Mouse (Mus musculus) kidney, postnatal 25 days (tissue): Measurements from ENCODE around the gene Cic.

Experiments used
- DNase-seq, 2 experiments: peaks; one replicate each; pipeline ENCODE4 v3.0.0; 2021; ENCODE audit warnings: mixed read lengths in 2 of 2

The Cic gene

GRCm38 (mm10) chr7:25267301-25267750 is at the start of gene Cic:
Gene Cic, plus strand, starts transcription at chr7:25267704.
- DNase-seq: peak; percentile 99

GRCm38 (mm10) chr7:25218705-25219415 is 48.6 kb upstream of the Cic start:
- DNase-seq: peak; percentile 41 to 67

- DNase-seq: peak in 1 of 2 experiments; percentile 20
These were observed 48.1 kb upstream of the Cic start for GRCm38 (mm10) chr7:25219416-25219750.

GRCm38 (mm10) chr7:25219756-25220456 is 47.6 kb upstream of the Cic start:
- DNase-seq: peak; percentile 96 to 98

GRCm38 (mm10) chr7:25220457-25221101 is 46.9 kb upstream of the Cic start, which contains the start of gene Dedd2:
Gene Dedd2, minus strand, starts transcription at chr7:25220615.
- DNase-seq: peak; percentile 38 to 87

GRCm38 (mm10) chr7:25221102-25221883 is 46.2 kb upstream of the Cic start, which contains the start of gene Zfp526:
Gene Zfp526, plus strand, starts transcription at chr7:25221425.
- DNase-seq: peak; percentile 98 to 99

- DNase-seq: no peak
These were observed 45.1 kb upstream of the Cic start for GRCm38 (mm10) chr7:25222275-25222967.

- DNase-seq: peak; percentile 44 to 81
These were observed 39.8 kb upstream of the Cic start for GRCm38 (mm10) chr7:25227523-25228300.

- DNase-seq: peak in 1 of 2 experiments; percentile 30
These were observed 36.7 kb upstream of the Cic start for GRCm38 (mm10) chr7:25230690-25231285.

- peak in 1 of 2 experiments; percentile 37 for DNase-seq
These were observed 35.3 kb upstream of the Cic start for GRCm38 (mm10) chr7:25232101-25232648.

GRCm38 (mm10) chr7:25233061-25233460 is 34.4 kb upstream of the Cic start:
- peak in 1 of 2 experiments; percentile 29 for DNase-seq

GRCm38 (mm10) chr7:25235526-25235925 is 32.0 kb upstream of the Cic start:
- DNase-seq: peak in 1 of 2 experiments; percentile 27

GRCm38 (mm10) chr7:25237249-25238014 is 30.1 kb upstream of the Cic start, which contains the start of gene Gsk3a:
Gene Gsk3a, minus strand, starts transcription at chr7:25237851.
- DNase-seq: peak; percentile 99

GRCm38 (mm10) chr7:25238015-25238706 is 29.3 kb upstream of the Cic start:
- peak; percentile 94 to 97 for DNase-seq

GRCm38 (mm10) chr7:25238829-25239623 is 28.5 kb upstream of the Cic start:
- DNase-seq: peak; percentile 87 to 95

GRCm38 (mm10) chr7:25240631-25241030 is 26.9 kb upstream of the Cic start:
- no peak for DNase-seq

- DNase-seq: peak; percentile 62 to 80
These were observed 26.4 kb upstream of the Cic start for GRCm38 (mm10) chr7:25241062-25241461.

GRCm38 (mm10) chr7:25243361-25243760 is 24.1 kb upstream of the Cic start:
- DNase-seq: no peak
